ENCODE assay signal across 9 mouse cellular contexts in the genomic region with DNA sequence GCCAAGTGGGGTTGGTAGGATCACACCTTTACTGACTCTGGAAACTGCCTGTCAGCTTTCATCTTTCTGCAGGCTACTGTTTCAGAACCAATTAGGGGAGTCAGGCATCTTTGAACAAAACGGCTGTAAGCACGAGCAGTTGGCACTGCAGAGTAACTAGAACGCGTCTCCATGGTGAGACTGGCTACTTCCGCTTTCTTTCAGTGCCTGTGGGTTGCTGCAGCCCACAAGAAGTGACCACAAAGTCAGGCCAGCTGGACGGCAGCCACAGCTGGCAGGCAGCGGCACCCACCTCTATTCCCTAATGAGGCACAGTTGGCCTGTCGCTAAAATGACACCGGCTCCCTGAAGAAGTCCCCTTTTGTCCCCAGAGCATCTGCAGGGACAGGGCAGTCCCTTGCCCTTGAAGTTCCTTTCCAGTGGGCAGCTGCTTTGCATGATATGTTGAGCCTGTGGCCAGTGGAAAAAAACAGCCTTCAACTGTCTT.
DNase-seq lines count a peak whose midpoint lies in the region; ATAC-seq and TF ChIP-seq lines count a peak whose summit lies in the region.
"Had no signal": no experiment of that assay in that cellular context is flagged by ENCODE, and none has a peak within 500 bp of the region (broad histone marks: within the 10 kb centered on the region; RNA-seq: fewer than 3 reads in every experiment).

No protein-coding gene starts in this region.

- H3K27me3 ChIP-seq in heart, embryonic 10.5 days (ENCODE audit: insufficient read depth, poor library complexity, severe bottlenecking) = no peaks in the 10 kb centered on the region
- H3K27me3 ChIP-seq in Patski = peaks cover 9% of the 10 kb centered on the region
- no peaks in the 10 kb centered on the region for H3K27me3 ChIP-seq in intestine, embryonic 16.5 days (replicated peaks; ENCODE audit: control insufficient read depth, insufficient read depth, low read length)

- in situ Hi-C loops in Patski (cut with MboI; ENCODE audit: low pct_unique_long_range_greater_than_20kb) = no loop called here

- no peak overlapping the region for H3K4me2 ChIP-seq in intestine, embryonic 16.5 days (ENCODE audit: low read depth, low read length)

- POLR2A ChIA-PET in Patski (lab: Charles Lee) = no interaction called here

- TF ChIP-seq CTCF in Patski (IDR thresholded peaks at IDR 0.05) = no peak

- ATAC-seq in Patski = peak; percentile 68
- no peak for ATAC-seq in intestine, embryonic 16.5 days

- DNase-seq in heart, adult 18-20 months = peak; percentile 71 to 86
- DNase-seq in heart, embryonic 10.5 days (ENCODE audit: low spot score) = no peak
- DNase-seq in Patski (ENCODE audit: low read depth, low spot score) = peak; percentile 9
- DNase-seq in frontal cortex, adult 2 months (ENCODE audit: extremely low spot score in 1 of 2, low spot score in 1 of 2) = peak; percentile 78
- DNase-seq in kidney, postnatal 14 days = peak; percentile 58
- DNase-seq in lung, adult 18-20 months = peak; percentile 77 to 78
- DNase-seq in retina, postnatal 1 day = peak; percentile 92

- peaks cover 10% of the 10 kb centered on the region; the same call in 1 of the 2 replicates for H3K4me1 ChIP-seq in heart, embryonic 10.5 days
- H3K4me1 ChIP-seq in intestine, embryonic 16.5 days (ENCODE audit: control insufficient read depth, insufficient read depth, low read length) = no peaks in the 10 kb centered on the region

- H3K4me3 ChIP-seq in heart, embryonic 10.5 days = no peak overlapping the region
- no peak overlapping the region for H3K4me3 ChIP-seq in intestine, embryonic 16.5 days (ENCODE audit: low read length)

- CTCF ChIA-PET in Patski (lab: Charles Lee) = no interaction called here

- 63% methylated on average over 9 of the region's 9 CpGs for WGBS in heart, embryonic 10.5 days
- 48% methylated on average over 9 of the region's 9 CpGs for WGBS in intestine, embryonic 16.5 days

- no peak overlapping the region for H3K9ac ChIP-seq in intestine, embryonic 16.5 days (ENCODE audit: low read depth, low read length)

- H3K36me3 ChIP-seq in heart, embryonic 10.5 days = no peaks in the 10 kb centered on the region
- no peaks in the 10 kb centered on the region for H3K36me3 ChIP-seq in intestine, embryonic 16.5 days (ENCODE audit: control insufficient read depth, insufficient read depth, low read length)

- no peak overlapping the region for H3K27ac ChIP-seq in heart, embryonic 10.5 days
- no peak overlapping the region for H3K27ac ChIP-seq in intestine, embryonic 16.5 days (ENCODE audit: low read length)
- H3K27ac ChIP-seq: kidney, postnatal 0 days had no signal

- no peaks in the 10 kb centered on the region for H3K9me3 ChIP-seq in heart, embryonic 10.5 days
- no peaks in the 10 kb centered on the region for H3K9me3 ChIP-seq in intestine, embryonic 16.5 days (ENCODE audit: control insufficient read depth, low read length)
